Mouse (Mus musculus) gastrocnemius, postnatal 36 days (tissue): ENCODE data around the gene BC049715. TPM values are rescaled to one million over a fixed set of nuclear protein-coding genes. Genes with fewer than 3 reads are reported as not detected.
"Not testable (repeated sequence)": the region's sequence is repeated elsewhere in the genome, so short reads cannot be mapped to it uniquely, and the experiment has no call there.

Source experiments
- DNase-seq, 2 experiments: peaks; one replicate each; pipeline ENCODE4 v3.0.0; 2022
- intact Hi-C: fragments of 180-260 bp; cut with DNase I; formaldehyde crosslinking; loops from one replicate; pipeline ENCODE4 v1.15.1; 2025
- long read RNA-seq, 2 experiments: library from polyadenylated mRNA; stranded (forward); transcript quantifications; one replicate each; pipeline ENCODE4 v2.0.0; 2021
- total RNA-seq, 2 experiments: library from RNA; stranded (reverse); gene quantifications; 2 replicates each; pipeline ENCODE4 v1.2.3; 2021

The BC049715 gene
- under 1 TPM; 0.07 to 0.20 TPM for total RNA-seq
- long read RNA-seq, experiment 1 = 0 reads
- long read RNA-seq, experiment 2 = 0 reads

DNA sequence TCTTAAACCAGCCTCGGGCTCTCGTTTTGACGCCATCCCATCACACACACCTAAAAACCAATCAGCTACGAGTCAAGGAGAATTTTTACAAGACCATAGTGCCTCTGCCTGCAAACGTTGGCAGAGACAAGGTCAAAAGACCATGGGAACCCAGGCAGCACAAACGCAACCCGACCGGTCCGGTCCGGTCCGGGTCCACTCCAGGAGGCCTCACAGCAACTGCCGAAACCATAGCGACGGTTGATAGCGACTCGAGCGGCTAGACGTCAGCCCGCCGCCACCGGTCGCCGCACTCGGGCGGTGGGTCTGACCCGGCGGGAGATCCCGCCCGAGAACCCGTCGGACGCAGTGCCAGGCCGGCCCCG is at the start of gene BC049715:
BC049715 (plus strand) TSS at position 111 of the 365 bp plus-strand sequence.
- intact Hi-C loops = loop anchor here (2.0 kb wide), 1 partner anchor 19 kb away; the partner anchor contains the start of gene H2afj
- DNase-seq = no peak

DNA sequence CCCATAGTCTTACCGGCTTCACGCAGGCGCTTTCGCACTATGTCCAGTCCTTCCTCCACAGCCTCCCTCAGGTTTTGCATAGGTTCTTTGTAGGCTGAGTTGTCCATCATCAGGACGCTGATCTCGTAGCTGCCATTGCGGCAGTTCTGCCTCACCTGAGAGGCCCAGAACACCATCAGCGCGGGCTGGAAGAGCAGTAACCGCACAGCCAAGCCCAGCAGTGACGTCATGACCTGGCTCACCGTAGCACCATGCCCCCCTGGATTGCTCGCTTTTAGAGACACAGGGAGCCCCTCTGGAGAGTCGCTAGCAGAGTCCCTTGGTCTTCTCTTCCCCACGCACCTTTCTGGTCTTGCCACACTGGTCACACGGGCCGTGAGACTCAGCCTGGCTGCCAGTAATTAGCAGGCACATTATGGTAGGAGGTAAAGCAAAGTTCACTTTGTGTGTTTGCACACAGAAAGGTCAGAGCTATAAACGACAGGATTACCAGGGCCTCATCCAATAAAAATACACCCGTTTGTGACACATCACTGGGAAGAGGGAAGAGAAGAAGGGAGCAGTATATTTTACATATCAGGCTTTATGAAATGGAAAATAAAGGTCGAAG is 45.9 kb upstream of the BC049715 start, which contains the start of gene Gucy2c:
Gucy2c (minus strand) TSS at position 389 of the 610 bp plus-strand sequence.
- no peak for DNase-seq
- intact Hi-C loops = no loop called here

DNA sequence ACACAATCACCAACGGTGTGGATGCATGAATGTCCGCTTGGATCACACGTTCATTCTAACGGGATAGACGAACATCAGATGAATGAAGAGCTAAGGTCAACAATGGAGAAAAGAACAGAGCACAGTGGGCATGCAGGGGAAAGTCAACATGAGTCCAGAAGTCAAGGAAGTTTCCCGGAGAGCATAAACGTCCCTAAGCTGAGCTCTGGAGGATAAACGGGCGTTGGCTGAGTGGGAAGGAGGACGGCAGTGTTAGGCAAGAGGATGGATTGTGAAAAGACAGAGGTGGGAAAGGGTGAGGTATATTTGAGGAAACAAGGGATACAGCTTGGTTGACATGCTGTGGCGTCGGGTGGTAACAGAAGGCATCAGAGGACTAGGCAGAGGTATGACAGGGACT is 45.3 kb upstream of the BC049715 start:
- intact Hi-C loops = no loop called here
- DNase-seq = no peak

GRCm38 (mm10) chr6:136782761-136783160 is 44.7 kb upstream of the BC049715 start:
- intact Hi-C loops = no loop called here
- DNase-seq = no peak

DNA sequence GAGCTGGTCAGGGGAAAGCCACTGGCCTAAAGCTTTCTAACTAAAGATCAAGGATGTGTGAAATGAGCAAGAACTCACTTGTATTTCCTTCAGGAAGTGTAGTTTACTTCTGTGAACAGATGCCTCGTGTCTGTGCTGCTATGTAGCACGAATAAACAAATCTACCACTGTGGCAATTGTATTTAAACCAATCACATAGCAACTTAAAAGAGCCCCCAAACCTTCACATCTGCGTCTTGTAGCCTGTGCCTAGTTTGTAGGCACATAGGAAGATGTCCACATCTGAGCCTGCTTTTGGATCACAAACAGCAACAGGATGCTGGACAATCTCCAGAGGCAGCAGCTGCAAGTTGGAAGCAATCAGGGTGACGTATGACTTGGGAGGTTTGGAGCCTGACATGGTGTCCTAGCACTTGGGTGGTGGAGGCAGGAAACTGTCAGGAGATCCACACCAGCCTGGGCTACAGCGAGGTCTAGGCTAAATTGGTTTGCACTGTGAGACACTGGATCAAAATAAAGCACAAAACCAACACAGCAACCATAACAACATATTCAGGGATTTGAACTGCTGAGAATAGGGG is 37.9 kb upstream of the BC049715 start:
- DNase-seq = peak; percentile 39 to 52
- intact Hi-C loops = no loop called here

GRCm38 (mm10) chr6:136792884-136793758 is 34.3 kb upstream of the BC049715 start:
- no peak for DNase-seq
- intact Hi-C loops = no loop called here

DNA sequence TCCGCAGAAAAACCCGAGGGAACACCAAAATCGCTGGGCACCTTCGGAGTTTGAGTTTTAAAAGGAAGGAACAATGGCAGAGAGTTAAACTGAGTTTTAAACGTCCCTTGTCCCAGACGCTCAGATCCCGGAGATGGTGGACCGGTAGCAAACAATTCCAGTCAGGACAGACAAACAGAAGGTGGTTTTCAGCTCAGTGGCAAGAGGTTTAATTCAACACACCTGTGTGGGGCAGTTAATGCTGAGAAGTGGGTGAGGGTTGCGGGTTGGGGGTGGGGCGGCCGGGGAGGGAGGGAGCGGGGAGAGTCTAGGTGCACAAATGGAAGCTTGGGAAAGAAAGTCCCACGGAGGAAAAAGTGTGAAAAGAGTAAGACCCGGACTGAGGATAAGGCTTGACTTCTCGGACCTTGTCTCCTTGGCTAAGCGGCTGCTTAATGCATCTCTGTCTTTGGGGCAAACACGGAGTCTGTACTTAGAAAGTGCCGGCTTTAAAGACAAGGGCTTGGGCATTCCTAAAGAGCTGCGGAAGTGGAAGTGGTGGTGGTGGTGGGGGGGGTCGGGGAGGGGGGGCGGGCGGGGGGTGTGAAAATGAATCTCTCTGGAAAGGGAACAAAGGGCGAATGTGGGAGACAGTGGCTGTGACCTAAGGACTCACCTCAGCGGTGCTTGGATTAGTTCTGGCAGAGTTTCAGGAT is 33.4 kb upstream of the BC049715 start:
- DNase-seq = no peak
- intact Hi-C loops = no loop called here

GRCm38 (mm10) chr6:136795110-136795509 is 32.3 kb upstream of the BC049715 start:
- intact Hi-C loops = no loop called here
- no peak for DNase-seq

- no peak for DNase-seq
- intact Hi-C loops = no loop called here
Measured at GRCm38 (mm10) chr6:136795850-136796249, 31.6 kb upstream of the BC049715 start.

DNA sequence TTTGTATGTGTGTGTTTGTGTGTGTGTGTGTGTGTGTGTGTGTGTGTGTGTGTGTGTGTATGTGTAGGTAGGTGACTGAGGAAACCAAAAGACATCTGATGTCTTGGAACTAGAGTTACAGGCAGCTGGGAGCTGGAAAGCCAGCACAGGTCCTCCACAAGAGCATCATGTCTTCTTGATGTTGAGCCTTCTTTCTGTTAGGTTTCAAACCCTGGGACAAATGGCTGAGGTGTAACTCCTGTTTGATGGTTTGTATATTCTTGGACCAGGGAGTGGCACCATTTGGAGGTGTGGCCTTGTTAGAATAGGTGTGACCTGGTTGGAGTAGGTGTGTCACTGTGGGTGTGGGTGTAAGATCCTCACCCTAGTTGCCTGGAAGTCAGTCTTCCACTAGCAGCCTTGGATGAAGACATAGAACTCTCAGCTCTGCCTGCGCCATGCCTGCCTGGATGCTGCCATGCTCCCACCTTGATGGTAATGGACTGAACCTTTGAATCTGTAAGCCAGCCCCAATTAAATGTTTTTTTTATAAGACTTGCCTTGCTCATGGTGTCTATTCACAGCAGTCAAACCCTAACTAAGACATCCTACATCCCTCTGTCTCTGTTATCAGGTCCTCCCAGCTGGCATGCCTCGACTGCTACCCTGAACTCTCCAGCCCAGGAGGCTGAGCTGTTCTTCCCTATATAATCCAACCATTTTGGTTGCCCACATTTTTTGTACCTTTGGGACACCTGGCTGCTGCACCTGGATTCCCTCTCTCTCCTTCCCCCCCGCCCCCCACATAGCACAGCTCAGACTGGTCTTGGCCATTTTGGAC is 29.3 kb upstream of the BC049715 start:
- intact Hi-C loops, DNase-seq: not testable (repeated sequence)

DNA sequence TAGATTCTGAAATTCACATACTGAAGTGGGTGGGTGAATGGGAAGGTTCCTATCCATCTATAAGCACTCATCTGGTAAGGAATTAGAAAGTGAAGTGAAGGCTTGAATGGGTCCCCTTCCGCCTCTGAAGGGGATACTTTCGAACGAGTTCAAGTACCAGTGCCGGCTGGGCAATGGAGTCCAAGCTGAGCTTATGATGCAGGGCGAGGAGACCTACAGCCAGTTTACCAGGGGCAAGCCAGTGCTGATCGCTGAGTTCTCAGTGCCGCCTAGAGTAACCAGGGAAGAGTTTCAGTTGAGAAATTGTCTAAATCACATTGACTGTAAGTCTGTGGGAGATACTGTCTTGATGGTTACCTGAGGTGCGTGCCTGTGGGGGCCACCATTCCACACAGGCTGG is 26.7 kb upstream of the BC049715 start:
- intact Hi-C loops = no loop called here

DNA sequence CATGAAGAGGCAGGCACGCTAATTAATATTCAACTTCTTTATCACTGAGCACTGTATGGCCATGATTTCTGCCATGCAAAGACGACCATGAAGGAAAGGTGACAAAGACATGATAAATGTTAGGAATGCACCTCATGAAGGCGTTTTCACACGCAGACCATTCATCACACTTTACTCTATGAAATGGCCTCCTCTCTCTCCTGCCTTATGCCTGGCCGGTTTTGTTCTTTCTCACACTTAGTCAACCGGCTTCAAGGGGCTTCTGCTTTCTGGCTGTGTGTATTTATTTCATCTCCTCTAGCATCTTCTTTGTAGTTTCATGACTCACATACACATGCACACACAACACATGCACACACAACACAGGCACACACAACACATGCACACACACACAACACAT is 26.2 kb upstream of the BC049715 start:
- intact Hi-C loops = no loop called here
- DNase-seq = no peak

More for the DNA sequence above, 26.7 kb upstream of the BC049715 start:
- DNase-seq = no peak

DNA sequence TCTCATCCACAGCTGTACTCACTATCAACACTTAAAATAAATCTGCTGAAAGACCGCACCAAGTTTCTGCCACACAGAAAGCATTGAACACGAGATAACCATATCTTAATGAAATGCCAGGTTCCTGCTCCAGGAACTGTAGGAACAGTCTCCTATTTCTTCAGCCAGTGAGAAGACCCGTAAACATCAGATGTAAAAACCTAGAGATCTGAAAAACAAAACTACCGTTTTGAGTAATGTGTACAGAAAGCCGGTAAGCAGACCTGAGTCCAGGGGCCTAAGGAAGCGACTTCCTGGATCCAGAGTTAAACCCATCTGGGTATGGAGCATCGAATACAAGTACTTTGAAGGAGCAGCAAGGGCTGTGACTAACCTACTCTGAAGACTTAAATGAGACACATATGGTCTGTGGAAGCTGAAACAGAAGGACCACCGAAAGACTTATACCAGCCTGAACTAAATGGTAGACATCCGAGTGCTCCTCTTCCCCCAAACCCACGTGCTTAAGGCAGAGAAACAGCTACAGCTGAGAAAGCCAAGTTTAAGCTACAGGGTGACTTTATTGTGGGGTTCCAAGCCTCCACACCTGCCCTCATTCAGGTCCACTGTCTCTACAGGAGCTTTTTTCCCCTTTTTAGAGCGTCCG is 24.2 kb upstream of the BC049715 start:
- intact Hi-C loops = no loop called here

DNA sequence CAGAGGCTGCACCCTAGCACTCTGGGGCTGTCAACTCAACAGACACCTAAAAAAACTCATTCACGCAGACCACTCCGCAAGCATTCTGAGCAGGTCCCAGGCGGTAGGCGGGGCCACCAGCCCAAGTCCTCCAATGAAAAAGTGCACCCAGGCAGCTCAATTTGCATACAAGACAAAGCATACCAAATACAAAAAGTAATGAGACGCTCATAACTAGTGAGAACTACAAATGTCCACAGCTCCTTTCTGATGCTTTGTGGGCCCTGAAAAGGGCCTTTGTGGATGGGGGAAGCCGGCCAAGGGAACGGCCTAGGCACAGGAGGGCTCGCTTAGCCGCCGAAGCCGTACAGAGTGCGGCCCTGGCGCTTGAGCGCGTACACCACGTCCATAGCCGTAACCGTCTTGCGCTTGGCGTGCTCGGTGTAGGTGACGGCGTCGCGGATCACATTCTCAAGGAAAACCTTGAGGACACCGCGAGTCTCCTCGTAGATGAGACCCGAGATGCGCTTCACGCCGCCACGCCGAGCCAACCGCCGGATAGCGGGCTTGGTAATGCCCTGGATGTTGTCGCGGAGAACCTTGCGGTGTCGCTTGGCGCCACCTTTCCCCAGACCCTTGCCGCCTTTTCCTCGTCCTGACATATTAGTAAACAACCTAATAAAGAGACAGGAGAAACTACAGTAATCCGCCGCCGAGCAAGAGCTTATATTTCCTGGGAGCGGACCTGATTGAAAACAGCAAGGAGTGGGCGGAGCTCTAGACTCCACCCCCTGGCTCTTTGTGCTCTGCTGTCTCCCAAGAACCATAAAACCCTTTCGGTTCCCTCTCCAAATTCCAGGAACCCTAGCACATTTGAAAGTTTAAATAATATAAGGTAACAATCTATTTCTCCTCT is 23.4 kb upstream of the BC049715 start, which contains the start of gene Hist4h4:
Hist4h4 (minus strand) TSS at position 677 of the 895 bp plus-strand sequence.
- DNase-seq = peak; percentile 93 to 99
- intact Hi-C loops = no loop called here

More for the DNA sequence above, 24.2 kb upstream of the BC049715 start:
- DNase-seq = no peak

GRCm38 (mm10) chr6:136804705-136805408 is 22.6 kb upstream of the BC049715 start:
- DNase-seq = no peak
- intact Hi-C loops = no loop called here

DNA sequence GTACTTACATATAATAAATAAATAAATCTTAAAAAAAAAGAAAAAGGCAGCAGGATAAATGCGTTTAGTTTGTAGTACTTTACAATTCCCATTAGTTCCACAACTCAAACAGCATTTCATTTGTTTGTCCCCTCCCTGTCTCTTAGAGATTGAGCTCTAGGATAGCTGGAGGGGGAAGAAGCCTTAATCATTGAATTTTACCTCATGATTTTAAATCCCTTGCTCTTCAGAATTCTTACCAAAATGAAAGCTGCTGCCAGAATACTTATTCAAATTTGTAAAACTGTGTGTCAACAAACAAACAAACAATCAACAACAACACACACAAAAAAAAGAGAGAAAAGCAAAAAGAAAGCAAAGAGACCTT is 22.0 kb upstream of the BC049715 start:
- intact Hi-C loops = no loop called here
- no peak for DNase-seq

GRCm38 (mm10) chr6:136806819-136807218 is 20.6 kb upstream of the BC049715 start:
- DNase-seq = no peak
- intact Hi-C loops = no loop called here
